Mouse (Mus musculus) adrenal gland, adult 2 months (tissue): ENCODE results near the gene Naif1. TPM values are rescaled to one million over a fixed set of nuclear protein-coding genes. Genes with fewer than 3 reads are reported as not detected.
A peak's percentile ranks its signal among the peaks of the same experiment; 100 is the strongest.

ENCODE experiments used
- DNase-seq: peaks from one replicate; pipeline ENCODE4 v3.0.0; 2021
- long read RNA-seq: library from polyadenylated mRNA; stranded (forward); transcript quantifications from one replicate; pipeline ENCODE4 v2.0.0, GENCODE M21; 2021
- polyA plus RNA-seq: library from polyadenylated mRNA; depleted of rRNA; stranded (reverse); fragments of >200 nt; gene quantifications from 2 replicates; pipeline ENCODE4 v1.2.3, GENCODE M21; 2012; rRNA removed
- total RNA-seq, 2 experiments: library from RNA; stranded (reverse); gene quantifications; 2 replicates each; pipeline ENCODE4 v1.2.3; 2021

Naif1 gene
- total RNA-seq (1 to 10 TPM; 5.1 to 5.9 TPM), polyA plus RNA-seq (6.1 and 6.6 TPM in 2 replicates)
- long read RNA-seq, full-length matches to known transcripts, result 3 of 3 reads
- long read RNA-seq, partial matches to known transcripts, result 0 of 3 reads
- long read RNA-seq, other reads (novel, unspliced or antisense), result 0 of 3 reads

DNA sequence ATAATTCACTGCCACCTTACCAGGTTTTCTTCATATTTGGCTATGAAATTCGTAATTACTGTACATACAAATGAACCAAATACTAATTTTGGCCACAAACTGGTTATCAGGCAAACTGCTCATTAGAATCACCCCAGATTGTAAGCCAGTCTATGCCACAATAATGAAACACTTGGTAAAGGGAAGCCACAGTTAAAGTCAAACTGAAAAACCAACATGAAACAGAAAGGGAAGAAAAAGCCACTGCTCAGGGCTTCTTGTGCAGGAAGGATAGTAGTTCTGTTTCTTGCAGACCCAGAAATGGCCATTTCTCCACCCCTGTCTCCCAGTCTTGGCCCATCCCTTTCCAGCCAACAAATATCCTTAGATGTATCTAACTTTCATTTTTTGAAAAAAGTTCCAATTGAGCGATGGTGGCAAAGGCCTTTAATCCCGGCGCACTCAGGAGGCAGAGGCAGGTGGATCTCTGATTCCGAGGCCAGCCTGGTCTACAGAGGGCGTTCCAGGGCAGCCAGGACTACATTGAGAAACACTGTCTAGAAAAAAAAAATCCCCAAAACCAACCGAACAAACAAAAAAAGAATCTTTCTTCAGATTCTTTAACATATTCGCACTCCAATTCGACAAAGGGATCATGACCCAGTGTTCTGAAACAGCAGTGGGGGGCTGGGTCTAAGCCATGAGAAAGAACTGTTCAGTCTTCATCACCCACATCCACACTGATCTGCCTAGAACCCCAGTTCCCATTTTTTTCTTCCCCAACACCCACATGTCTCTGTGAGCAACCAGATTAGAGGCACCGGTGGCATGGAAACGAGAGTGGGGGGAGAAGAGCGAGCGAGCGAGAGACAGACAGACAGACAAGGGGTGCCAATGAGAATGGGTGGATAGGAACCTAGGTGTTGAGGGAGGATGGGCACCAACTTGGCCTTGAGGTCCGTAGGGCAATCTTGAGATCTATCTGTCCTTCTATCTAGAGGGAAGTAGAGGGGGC, at the start of gene Naif1:
Gene Naif1 (plus strand): TSS at position 697 of the 994 bp plus-strand sequence.
- no peak for DNase-seq

DNA sequence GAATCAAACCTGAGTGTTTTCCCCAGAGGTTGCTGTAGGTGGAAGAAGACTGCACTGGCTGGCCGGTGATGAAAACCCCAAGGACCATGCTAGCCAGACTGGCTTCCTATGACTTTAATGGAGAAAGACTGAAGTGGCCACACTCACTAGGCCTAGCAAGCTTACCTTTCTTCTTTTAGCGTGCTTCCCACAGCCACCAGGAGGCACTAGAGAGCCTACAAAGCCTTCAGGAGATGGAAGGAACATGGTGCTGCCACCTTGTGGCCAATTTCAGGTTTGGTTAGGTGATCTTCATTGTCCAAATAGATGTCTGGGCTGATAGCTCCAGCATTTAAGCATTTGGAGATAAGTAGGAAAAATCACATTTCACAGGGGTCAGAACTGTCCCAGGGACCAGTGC, 45.6 kb upstream of the Naif1 start:
- DNase-seq, result peak; percentile 90

DNA sequence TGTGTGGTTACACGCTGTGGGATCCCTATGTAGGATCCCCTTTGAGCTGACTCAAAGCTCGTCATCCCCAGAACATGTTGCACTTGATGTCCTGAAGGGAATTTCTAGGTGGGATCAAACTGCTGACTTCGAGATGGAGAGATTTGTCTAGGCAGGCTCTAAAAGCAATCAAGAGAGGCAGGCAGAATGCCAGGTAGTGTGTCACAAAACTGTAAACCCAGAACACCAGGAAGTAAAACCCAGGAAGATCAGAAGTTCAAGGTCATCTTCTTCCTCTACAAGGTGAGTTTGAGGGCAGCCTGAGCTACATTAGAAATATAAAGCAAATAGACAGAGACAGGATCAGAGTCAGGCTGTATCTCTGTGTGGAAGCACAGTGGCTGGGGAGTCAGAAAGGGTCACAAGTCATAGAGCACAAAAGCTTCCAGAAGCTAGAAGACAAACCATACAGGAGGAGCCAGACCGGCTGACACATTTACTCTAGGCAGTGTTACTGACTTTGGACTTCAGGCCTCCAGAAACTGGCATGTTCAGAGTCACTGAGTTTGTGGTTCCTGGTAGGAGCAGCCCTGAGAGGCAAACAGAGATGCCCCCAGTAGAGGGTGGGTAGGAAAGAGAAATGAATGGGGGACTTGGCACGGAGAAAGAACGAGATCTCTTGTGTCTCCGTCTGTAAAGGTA, 43.0 kb upstream of the Naif1 start:
- DNase-seq, result no peak

DNA sequence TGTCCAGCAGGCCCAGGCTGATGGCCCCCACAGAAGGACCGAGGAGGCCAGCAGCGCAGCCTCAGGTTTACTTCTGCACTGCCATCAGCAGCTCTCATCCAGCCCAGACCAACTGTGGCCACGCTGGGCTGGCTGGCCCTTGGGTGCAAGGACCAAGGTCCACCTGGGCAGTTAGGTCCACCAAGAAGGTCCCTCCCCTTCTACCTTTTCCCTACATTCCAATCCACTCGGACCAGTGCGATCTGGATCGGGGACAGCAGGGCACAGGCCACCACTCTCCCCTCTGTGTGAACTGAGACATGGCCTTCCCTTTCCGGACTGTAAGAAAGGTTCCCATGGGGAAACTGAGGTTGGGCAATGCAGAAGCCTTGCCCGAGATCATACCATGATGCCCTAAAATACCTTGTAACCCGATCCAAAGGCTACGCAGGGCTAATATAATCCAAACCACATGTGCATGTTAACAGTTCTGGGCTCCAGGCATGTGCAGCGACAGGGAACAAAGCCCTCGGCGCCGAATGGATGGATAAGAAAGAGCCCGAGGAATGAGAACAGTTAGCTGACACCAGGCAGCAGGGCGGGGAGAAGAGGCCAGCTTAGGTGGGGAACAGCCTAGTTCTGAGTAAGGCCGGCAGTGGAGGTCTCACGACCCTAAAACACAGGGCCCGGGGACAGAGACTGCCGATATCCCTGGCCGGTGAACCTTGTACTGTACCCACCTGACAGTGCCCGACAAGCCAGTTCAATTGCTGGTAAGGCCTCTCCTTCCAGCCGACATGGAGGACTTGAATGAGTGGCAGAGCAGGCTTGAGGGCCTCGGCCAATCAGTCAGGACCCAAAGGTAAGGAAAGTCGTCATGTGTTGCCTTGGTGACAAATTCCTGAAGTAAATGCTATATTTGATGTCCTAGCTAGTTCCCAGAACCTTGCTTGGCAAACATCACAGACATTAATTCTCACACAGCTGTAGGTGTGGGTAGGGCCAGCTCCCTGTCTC, 41.5 kb upstream of the Naif1 start:
- DNase-seq, result no peak

DNA sequence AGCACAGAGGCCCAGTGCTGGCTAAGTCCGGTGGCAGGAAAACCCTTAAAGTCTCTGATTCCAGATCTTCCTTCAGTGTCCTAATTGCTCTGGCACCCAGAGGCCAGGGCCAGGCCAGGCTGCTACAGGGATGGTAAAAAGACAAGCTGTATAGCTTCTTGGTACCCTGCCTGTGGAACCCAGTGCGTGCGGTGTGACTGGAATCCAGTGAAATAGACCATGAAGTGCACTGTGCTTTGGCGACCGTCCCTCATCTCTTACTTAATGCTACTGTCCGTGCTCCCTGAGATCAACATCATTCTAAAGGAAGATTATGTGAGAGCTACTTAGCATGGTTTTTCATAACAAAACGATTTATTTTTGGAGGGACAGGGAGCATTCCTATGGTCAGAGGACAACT, 38.9 kb upstream of the Naif1 start:
- DNase-seq, result no peak

DNA sequence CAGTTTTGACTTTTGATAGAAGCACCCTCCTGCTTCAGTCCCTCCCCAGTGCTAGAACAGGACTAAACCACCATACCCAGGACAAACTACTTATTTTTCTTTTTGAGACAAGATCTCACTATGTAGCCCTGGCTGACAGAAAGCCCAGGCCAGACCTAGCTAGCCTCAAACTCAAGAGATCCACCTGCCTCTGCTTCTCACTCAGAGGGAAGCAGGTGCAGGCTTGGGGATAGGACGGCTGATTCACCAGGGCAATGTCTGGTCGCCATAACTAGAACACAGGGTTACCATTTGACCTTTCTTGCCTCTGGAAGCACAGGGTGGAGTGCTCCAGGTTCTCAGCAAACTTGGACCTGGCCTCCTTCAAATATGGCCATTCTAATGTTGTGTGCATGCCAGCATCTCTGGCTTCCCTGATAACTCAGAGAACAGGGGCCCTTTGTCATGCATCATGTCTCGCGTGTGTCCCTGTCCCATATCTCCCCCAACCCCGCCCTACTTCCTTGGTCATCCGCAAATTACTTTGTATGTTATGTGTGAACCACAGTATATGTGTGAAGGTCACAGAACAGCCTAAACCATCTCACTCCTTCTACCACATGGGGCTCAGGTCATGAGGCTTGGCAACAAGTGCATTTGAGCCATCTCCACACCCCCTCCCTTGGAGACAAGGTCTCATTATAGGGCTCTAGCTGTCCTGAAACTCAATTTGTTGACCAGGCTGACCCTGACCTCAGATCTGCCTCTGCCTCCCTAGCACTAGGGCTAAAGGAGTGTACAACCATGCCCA, 37.3 kb upstream of the Naif1 start:
- DNase-seq, result no peak

DNA sequence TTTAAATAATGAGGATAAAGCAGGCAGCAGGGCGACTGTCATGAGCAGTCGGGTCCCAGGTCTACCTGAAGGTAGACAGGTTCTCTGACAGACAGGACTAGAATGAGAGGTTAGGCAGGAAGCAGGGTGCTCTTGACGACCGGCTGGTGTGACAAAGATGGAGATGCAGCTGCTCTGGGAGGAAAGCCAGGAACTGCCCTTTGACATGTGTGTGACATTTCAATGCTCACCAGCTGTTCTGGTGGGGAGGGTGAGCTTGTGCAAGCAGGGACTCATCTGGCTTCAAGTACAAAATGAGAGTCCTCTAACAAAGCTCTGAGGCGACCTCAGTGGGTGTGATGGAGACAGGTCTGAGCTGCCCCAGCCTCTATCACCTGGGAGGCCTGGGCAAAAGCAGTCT, 36.3 kb upstream of the Naif1 start:
- peak; percentile 57 for DNase-seq

DNA sequence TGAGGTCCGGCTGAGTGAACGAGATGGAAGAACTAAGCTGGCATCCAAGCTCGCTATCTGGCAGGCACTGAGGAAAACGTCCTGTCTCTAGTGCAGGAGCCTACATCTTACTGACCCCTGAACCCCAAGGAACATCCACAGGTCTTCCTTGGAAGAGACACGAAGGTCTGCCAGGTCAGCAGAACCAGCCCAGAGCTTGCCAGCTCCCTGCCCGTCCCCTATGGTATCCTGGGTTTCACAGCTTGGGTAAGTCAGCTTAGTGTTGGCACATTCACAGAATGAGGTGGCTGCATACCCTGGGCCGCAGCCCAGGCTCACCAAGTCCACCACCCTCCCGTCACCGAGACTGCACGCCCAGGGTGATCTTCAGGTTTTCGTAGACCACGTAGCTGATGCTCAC, 34.5 kb upstream of the Naif1 start:
- no peak for DNase-seq

DNA sequence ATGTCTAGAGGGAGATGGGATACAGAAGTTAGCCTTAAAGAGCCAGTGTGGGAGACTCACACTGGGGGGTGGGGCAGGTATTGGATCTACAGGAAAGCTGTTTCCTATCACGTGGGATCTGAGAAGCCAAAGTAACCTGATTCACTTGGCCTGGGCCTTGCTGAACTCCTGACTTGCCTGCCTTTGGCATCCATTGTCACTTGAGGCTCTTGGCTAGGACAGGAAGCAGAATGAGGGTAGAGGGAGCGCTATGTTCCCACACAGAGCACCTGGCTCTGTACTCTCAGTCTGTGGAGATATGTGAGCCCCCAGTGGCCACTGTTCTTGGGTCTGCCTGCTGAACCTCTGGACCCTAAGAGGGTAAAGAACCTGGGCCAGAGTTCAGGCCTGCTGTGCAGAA, 33.7 kb upstream of the Naif1 start:
- no peak for DNase-seq

DNA sequence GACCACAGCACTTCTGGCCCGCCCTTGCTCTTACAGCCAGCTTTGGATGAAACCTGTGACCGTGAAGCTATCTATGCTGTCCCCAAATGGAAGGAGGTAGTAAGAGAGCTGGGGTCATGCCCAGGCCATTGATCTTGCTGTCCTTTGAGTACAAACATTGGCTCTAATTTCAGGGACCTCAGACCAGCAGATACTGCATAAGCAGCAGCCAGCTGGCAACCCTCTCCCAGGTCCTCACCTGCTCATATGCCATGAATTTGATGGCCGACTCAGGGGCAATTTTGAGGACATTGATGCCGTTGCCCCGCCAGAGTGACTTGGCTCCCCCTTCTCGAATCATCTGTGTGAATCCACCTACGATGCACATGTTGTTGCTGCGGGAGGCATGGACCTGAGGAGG, 32.8 kb upstream of the Naif1 start:
- no peak for DNase-seq

DNA sequence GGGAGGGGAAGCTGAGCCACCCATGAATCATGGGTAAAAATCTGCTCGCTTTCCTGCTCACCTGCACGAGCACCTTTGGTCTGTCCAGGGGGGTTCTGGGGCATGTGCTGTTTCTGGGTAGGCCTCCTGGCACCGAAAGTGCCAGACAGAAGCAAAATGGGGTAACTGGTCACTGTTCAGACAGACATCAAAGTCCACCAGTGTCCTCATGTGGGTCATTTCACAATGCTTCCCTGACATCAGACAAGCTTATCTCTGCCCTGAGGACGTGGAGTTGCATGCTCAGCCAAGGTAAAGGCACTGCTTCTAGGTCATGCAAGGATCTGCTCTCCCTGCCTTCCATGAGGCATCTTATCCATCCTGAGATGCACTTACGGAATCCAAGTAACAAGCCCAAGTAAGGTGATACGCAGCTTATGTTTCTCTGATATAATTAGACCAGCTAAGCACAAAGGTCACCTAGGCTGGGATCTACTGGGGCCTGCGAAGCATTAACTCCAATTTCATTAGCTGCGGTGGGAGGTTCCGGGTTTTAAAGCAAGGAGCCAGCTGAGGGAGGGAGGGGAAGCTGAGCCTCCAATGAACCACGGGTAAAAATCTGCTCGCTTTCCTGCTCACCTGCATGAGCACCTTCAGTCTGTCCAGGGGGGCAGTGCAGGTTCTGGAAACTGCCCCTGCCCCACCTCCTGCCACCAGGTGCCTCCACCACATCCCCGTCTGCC, 31.7 kb upstream of the Naif1 start:
- DNase-seq, result no peak

DNA sequence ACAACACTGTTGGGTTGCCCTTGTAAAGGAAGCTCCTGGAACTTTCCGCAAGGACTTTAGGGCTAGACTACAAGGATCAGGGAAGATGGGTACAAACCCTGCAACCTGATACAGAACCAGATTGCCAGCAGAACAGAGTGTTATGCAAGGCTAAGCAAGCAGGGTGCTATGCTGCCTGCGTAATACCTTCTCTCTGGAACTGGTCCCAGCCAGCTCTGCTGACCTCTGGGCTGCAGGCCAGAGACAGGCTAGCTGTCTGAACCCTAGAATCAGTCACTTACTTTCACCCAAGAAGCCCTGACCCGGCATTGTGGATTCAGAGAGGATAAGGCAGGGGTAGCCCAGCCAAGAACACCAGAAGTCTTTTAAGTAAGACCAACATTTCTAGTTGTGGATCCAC, 30.9 kb upstream of the Naif1 start:
- peak; percentile 93 for DNase-seq

DNA sequence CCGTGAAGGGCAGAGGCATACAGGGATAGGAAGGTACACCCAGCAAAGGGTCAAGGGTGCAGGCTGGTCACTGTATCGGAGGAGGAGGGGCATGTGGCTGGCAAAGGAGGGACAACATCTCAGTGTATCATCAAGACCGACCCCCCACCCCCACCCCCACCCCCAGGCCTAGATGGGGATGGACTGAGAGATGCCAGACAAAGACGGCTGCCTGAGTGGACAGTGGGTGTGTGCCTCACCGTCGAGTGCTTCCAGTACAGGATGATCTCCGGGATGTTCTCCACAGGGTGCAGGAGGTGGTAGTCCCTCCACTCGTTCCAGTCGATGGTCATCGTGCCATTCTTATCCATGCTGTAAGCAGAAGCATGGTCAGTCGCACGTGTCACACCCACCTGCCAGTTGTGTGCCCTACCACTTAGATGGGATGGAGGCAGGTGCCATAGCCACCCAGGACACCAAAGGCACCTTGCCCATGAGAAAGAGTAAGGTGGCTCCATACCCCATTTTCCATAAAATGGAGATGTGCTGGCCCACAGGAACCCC, 30.1 kb upstream of the Naif1 start:
- DNase-seq, result no peak

DNA sequence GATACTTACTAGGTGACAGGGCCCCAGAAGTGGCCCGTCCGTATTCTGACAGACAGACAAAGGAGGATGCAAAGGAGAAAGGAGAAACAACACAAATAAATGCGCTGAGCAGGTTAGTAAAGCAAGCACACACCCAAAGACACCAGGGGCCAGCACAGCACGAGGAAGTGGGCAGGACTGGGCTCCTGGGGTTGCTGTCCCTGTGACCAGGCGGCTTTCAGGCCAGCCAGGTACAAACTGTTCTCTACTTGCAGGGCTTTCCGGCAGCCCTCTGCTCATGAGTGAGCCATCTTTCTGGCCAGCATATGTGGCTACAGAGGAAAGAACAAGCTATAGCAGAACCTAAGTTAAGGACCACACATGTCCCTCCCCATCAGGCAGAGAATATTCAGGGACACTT, 29.6 kb upstream of the Naif1 start:
- DNase-seq, result no peak

DNA sequence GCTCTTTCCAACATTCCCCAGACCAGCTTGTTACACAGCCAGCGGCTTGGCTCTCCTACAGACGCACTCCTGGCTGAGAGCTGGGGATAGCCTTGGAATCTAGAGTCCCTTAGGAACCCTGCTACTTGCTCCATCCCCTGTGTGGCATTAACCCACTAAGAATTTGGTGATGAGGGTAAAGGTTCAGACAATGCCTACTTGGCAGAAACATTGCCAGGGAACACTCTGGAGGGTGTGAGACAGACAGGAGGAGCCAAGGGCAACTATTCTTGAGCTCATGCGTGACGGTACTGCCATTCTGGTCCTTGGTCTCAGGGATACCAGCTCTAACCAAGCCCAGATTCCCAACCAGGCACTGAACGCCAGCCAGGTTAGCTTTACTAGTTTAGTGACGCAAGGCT, 28.4 kb upstream of the Naif1 start:
- DNase-seq, result peak; percentile 39

DNA sequence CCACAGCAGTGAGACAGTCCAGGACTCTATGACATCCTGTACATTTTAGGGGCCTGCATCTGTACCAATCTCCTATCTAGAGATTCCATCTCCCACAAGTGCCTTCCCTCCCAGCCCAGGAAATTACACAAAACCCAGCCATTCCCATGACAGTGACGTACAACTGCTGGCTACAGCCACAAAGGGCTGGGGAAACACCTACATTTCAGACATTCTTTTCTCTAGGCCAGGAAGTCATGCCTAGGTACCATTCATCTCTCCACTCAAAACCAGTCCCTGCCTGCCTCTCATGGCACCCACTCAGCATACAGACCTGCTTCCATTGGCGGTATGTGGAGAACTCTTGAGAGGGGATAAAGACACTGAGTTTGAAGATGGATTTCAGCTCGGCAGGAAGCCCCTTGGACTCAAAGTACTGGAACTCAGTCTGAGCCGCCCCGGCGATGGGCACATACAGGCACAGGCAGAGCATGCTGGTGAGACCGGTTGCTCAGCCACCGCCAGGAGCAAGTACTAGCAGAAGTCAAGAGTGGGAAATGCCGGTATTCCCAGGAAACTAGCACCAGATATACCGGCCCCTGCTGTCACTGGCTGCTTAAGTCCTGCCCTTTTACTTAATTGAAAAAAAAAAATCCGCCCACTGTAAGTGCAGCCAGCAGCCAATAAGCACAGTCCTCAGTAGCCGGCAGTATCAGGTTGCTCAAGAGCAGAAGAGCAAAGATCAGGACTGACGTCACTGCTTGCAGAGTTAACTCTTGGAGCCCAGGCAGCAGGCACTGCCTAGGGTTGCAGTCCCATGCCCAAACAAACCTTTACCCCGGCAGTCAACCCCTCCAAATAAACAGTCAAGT, 26.6 kb upstream of the Naif1 start:
- peak; percentile 86 for DNase-seq

DNA sequence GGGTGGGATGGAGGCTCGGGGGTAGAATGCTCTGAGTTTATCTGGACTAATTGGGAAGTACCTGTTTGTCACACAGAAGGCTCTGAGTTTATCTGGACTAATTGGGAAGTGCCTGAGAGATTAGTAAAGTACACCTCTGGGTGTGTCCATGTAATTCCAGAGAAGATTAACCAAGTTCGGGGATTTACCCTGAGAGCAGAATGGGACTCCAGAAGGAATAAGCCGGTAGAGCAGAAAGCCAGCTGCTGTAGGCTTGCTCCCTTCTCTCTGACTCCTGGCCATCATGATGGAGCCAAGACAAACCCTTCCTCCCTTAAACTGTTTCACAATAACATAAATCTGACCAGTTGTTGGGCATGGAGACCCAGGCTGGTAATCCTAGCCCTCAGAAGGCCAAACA, 25.5 kb upstream of the Naif1 start:
- no peak for DNase-seq

DNA sequence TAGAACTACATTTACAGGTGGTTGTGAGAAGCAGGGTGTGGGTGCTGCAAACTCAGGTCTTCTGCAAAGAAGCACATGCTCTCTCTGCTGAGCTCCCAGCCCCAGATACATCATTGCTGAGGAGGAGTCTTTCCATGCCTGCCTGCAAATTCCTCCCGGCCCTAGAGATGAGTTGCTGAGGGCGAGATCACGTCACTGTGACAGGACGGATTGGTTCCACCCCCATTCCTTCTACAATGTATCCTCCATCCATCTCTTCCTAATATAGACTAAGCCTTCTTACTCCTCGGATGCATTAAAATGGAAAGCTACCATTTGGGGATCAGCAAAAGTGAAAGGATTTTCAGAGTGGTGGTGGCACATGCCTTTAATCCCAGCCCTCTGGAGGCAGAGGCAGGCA, 24.7 kb upstream of the Naif1 start:
- DNase-seq, result no peak

DNA sequence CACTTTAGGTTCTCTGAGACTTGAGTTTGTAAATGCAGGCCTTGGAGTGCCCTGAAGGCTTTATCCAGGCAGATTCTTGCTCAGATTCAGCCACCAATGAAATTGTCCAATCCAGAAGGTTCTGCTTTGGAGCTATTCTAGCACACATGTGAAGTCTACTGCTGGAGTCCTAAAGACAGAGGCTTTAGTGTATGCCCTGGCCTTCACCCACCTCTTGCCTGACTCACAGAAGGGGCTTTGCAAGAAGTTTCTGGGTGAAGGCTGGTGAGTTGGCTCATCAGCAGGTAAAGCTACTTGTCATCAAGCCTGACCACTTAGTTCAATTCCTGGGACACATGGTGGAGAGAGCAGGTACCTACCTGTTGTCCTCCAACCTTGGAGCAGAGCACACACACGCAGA, 24.1 kb upstream of the Naif1 start:
- DNase-seq, result peak; percentile 55
